12 mouse cellular contexts compared by ENCODE assay signal in genomic region chr7:112853857-112854256, GRCm38 (mm10).
"Had no signal": no experiment of that assay in that cellular context is flagged by ENCODE, and none has a peak within 500 bp of the region (broad histone marks: within the 10 kb centered on the region; RNA-seq: fewer than 3 reads in every experiment).

No protein-coding gene starts in this region.

- H3K27ac ChIP-seq: left cerebral cortex, adult 2 months; limb, embryonic 15.5 days; liver, embryonic 12.5 days; midbrain, embryonic 12.5 days; neural tube, embryonic 15.5 days had no signal

- H3K4me3 ChIP-seq: left cerebral cortex, adult 2 months; limb, embryonic 15.5 days; liver, embryonic 12.5 days; midbrain, embryonic 12.5 days; neural tube, embryonic 15.5 days had no signal

- ATAC-seq: liver, embryonic 12.5 days had no signal

- H3K36me3 ChIP-seq: liver, embryonic 12.5 days; neural tube, embryonic 15.5 days had no signal

- H3K9ac ChIP-seq: limb, embryonic 15.5 days; liver, embryonic 12.5 days; lung, embryonic 14.5 days; midbrain, embryonic 12.5 days; neural tube, embryonic 15.5 days had no signal

- H3K9me3 ChIP-seq: limb, embryonic 15.5 days; liver, embryonic 12.5 days; midbrain, embryonic 12.5 days; neural tube, embryonic 15.5 days had no signal

- H3K4me2 ChIP-seq: limb, embryonic 15.5 days; liver, embryonic 12.5 days; lung, embryonic 14.5 days; midbrain, embryonic 12.5 days; neural tube, embryonic 15.5 days had no signal

- DNase-seq: kidney, adult 2 months; kidney, postnatal 14 days; lung, embryonic 14.5 days; right cerebral cortex, adult 18-20 months; right cerebral cortex, postnatal 25 days; thymus, adult 2 months; thymus, postnatal 36 days had no signal

- H3K27me3 ChIP-seq: limb, embryonic 15.5 days; midbrain, embryonic 12.5 days; neural tube, embryonic 15.5 days had no signal
